Mouse (Mus musculus) cerebellum, postnatal 36 days (tissue): ENCODE measurements around the gene Ciita.

ENCODE experiments used
- DNase-seq, 2 experiments: peaks; one replicate each; pipeline ENCODE4 v3.0.0; 2021 to 2022; ENCODE audit warnings: mixed read lengths in 2 of 2

Ciita gene

GRCm38 (mm10) chr16:10559991-10560390, 80.1 kb downstream of the Ciita start:
- DNase-seq, result no peak

- peak; percentile 78 to 81 for DNase-seq
Measured at GRCm38 (mm10) chr16:10565278-10565885, 85.5 kb downstream of the Ciita start.

GRCm38 (mm10) chr16:10567153-10567552, 87.3 kb downstream of the Ciita start:
- no peak for DNase-seq

GRCm38 (mm10) chr16:10569809-10570395, 90.0 kb downstream of the Ciita start:
- DNase-seq, result no peak

- peak; percentile 72 to 79 for DNase-seq
Measured at GRCm38 (mm10) chr16:10570708-10571107, 90.8 kb downstream of the Ciita start.

- DNase-seq, result peak in 1 of 2 experiments; percentile 12
Measured at GRCm38 (mm10) chr16:10571820-10572219, 92.0 kb downstream of the Ciita start.

GRCm38 (mm10) chr16:10574936-10575335, 95.1 kb downstream of the Ciita start:
- no peak for DNase-seq

- DNase-seq, result no peak
Measured at GRCm38 (mm10) chr16:10575915-10576314, 96.1 kb downstream of the Ciita start.

GRCm38 (mm10) chr16:10577548-10577947, 97.7 kb downstream of the Ciita start:
- no peak for DNase-seq
